Mouse (Mus musculus): ENCODE results near the gene Agpat4.
"Not testable (repeated sequence)": the region's sequence is repeated elsewhere in the genome, so short reads cannot be mapped to it uniquely, and the experiment has no call there.

Agpat4 gene

DNA sequence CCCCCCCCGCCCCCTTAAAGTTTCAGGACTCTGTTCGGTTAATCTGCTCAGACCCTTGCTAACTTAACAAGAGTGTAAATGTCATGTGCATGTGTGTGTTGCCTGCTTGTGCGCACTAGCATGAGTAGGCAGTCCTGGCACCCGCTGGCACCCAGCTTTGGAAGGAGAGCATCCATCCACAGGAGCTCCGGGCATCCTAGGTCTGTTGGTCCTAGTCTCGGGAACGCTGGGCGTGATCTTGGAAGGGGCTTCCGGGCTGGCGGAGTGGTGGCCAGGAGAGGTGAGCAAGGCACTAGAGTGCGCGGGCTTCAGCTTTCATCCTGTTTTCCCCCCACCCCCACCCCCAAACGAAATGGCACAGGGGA lies at the start of gene Agpat4:
Gene Agpat4 (plus strand): TSS at position 144 of the 365 bp plus-strand sequence.
- DNase-seq = peak; percentile 21 to 50

DNA sequence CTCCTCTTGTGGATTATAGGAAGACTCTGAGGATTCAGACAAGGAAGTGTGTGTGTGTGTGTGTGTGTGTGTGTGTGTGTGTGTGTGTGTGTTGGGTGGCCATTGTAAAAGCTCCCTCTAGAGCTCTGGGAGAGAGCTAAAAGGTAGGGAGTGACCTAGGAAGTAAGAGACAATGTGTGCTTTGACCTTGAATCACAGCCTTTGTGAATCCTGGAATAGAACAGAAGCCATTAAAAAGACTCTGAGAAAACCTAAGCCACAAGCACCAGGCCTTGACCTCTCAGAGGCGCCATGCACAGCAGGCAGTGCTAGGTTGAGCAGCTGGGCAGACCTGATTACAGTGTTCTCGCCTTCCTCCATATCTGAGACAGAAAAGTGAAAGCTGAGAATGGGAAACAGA lies 41.7 kb upstream of the Agpat4 start:
- DNase-seq = no peak

DNA sequence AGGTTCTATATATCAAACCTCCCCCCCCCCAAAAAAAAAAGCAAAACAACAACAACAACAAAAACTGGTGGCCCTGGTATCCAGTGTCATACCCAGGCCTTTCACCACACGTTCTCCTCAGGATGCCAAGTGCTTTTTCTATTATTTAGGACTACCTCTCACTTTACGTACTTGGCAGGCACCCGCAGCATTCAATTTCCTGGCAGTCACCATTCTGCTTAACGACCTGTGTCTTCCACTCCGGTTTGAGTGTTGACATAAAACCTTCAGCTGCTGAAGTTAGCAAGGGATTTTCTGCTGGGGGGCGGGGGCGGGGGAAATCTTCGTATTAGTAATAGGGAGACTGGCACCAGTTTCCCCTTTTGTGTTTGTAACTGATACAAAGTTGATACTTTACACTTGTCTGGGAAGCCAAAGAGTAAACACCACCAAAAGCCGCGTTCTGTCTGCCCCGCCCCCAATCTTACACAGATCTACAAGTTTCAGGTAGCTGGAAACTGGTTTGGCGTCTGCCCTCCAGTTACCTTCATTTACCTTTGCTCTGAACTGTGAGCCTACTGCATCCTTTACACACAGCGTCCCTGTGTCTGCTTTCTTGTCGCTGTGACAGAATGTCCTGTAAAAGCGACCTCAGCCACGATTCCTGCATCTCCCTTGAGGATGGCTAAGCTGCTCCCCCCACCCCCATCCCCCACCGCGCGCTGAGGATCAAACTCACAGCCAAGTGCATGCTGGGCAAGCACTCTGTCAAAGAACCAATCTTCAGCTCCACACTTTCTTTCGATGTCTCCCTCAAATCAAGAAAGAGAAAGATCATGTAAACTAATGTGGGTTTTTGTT lies 37.6 kb upstream of the Agpat4 start:
- peak; percentile 25 to 53 for DNase-seq

- DNase-seq = no peak
Measured at GRCm38 (mm10) chr17:12082201-12082600, 36.3 kb upstream of the Agpat4 start.

GRCm38 (mm10) chr17:12090261-12090927 lies 28.1 kb upstream of the Agpat4 start:
- no peak for DNase-seq

- DNase-seq = no peak
Measured at GRCm38 (mm10) chr17:12092901-12093564, 25.5 kb upstream of the Agpat4 start.

GRCm38 (mm10) chr17:12094016-12094415 lies 24.5 kb upstream of the Agpat4 start:
- no peak for DNase-seq

- DNase-seq = no peak
Measured at GRCm38 (mm10) chr17:12094827-12095590, 23.5 kb upstream of the Agpat4 start.

- no peak for DNase-seq
Measured at GRCm38 (mm10) chr17:12099415-12099814, 19.1 kb upstream of the Agpat4 start.

DNA sequence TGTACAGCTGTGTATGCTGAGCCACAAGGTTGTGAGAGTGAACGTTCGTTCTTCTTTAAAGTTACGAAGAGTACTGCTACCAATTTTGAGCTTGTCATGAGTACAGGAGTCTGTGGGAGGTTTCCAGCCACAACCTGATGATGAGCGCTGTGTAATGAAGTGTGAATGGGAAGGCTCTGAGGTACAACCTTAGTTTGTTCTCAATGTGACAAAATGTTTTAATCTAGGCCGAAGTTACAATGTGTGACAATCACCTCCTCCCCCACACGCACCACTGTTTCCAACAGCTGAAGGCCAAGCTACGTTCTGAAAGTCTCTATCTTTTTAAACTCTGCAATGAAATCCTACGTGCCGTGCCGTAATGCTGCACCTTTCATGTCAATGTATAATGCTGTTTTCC lies 16.2 kb upstream of the Agpat4 start:
- no peak for DNase-seq

DNA sequence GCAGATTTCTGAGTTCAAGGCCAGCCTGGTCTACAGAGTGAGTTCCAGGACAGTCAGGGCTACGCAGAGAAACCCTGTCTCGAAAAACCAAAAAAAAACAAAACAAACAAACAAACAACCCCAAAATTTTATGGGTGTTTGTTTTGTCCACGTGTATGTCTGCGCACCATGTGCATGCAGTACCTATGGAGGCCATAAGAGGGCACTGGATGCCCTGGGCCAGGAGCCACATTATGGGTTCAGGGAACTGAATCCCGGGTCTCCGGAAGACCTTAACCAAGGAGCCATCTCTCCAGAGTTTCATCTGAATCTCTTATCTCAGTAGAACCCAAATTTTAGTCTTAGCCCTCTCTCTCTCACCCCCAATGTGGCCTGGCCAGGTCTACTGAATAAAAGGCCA lies 14.7 kb upstream of the Agpat4 start:
- no peak for DNase-seq

- DNase-seq = no peak
Measured at GRCm38 (mm10) chr17:12104245-12104644, 14.3 kb upstream of the Agpat4 start.

DNA sequence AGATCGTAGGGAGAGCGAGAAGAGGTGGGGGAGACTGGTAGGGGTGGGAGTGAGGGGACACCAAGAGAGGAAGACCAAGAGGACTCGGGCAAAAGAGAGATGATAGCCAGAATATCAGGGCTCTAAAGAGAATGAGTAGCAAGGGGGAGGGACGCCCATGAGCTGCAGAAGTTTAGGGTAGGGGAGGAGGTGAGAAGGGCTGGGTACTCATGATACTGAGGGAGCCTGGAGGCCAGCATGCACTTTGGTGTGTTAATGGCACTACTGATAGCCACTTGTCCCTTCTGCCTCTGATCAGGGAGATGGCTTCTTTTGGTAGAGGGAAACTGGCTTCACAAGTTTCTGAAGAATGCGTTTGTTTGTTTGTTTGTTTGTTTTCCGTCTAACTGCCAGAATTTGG lies 13.8 kb upstream of the Agpat4 start:
- no peak for DNase-seq

GRCm38 (mm10) chr17:12106255-12106654 lies 12.2 kb upstream of the Agpat4 start:
- no peak for DNase-seq

DNA sequence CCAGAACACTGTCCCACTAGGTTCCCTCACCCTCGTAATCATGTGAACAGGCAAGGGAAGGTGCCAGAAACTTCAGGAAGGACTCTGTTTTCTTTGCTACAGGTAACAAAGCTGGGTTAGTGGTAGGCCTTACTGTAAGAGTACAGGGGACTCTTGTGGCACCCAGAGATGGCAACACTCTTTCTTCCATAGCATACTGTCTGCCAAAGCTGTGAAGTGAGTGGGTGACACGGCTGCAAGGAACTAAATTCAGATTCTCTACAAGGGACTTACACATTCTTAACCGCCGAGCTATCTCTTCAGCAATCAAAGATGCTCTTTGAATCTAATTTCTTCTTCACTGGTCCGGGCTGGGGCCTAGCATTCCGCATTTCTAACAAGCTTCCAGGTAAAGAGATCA lies 4.9 kb upstream of the Agpat4 start:
- no peak for DNase-seq

- DNase-seq = no peak
Measured at GRCm38 (mm10) chr17:12115086-12115485, 3.4 kb upstream of the Agpat4 start.

GRCm38 (mm10) chr17:12118131-12118530 lies 373 bp upstream of the Agpat4 start:
- peak in 1 of 2 experiments; percentile 11 for DNase-seq

- peak; percentile 65 to 81 for DNase-seq
Measured at GRCm38 (mm10) chr17:12118926-12119641, 580 bp downstream of the Agpat4 start.

- peak; percentile 45 to 63 for DNase-seq
Measured at GRCm38 (mm10) chr17:12119675-12120074, 1.2 kb downstream of the Agpat4 start.

DNA sequence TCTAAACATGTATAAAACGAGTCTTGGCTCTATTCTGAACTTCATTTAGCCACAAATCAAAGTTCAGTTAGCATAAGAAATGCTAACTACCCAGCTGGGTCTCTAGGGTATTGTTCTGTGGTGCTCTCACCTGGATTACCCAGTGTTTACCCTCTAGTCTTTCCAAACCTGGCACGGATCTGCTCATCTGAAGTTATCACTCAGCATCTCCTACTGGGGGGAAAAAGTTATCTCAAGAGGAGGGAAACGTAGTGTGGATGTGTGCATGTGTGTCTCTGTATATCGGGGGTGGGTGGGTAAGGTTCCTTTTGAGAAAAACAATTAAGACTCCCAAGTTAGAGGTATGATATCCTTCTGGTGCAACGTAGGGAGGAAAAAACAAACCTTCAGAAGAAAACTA lies 1.8 kb downstream of the Agpat4 start:
- no peak for DNase-seq

DNA sequence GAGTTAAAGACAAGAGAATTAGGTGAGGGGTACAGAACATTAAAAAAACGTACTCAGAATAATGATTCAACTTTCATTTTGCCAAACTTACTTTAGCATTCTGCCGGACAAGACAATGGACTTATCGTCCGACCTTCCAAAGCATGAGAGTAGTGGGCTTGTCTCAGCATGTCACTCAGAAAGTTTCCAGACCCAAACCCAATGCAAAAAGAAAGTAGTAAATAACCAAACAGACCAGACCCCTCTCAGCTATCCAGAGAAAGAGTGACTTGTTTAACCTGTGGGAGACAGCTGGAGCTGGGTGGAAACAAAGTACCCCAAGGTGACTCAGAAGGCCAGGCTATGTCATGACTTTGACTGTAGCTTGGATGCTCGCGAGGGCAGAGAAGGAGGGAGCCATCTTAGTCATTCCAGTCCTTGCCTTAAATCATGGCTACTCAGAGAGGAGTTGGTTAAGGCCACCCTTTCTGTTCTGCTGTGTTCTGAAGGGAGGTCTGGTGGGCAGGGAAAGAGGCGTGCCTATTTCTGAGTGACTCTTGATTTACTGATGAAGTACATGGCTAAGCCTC lies 2.8 kb downstream of the Agpat4 start:
- DNase-seq = no peak

DNA sequence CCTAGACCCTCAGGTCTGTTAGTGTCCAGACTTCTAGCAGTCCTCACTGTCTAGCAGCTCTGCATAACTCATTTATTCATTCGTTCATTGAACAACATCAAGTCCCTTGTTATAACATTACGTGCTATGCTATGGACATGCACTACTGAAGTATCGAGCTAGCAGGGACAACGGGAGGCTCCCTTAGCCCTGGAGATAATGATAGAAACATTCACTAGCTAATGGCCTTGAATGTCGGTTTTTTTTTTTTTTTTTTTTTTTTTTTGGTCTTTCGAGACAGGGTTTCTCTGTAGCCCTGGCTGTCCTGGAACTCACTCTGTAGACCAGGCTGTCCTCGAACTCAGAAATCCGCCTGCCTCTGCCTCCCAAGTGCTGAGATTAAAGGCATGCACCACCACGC lies 3.8 kb downstream of the Agpat4 start:
- not testable (repeated sequence) for DNase-seq
